ENCODE assay signal across 7 mouse cellular contexts in the genomic region with DNA sequence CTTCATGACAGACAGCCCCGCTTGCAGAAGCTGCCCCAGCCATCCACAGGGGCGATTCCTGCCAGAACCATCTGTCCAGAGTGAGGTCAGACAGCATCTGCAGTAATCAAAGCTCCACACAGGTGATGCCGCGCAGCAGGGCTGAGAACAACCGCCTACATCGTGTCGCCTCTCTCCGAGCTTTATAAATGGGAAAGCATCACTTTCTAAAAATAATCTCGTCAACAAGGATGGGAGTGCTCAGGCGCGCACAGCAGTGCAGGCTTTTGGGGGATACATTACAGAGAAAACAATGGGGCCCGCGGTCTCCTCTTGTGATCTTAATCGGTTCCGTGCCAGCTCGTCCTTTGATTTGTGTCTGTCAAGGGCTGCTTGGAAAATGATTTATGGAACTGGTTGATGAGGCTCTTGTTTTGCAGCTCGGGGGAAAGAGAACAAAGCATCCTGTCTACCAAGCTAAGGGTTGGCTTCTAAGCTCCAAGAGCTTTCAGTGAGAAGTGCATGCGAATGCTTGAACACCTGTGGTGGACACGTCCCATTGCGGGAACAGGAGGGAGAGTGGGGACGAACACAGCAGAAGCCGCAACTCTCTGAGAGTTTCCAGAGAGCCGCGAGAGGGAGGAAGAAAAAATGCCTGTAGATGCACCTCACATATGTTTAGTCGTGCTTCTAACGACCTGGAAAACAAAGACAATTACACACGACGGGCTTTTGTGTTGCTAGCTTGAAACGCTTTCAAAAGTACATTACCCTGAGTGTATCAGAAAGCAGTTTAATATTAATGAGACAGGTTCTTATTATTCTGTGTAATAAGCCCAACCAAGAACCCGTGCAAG. TPM values are rescaled to one million over a fixed set of nuclear protein-coding genes. Genes with fewer than 3 reads are reported as not detected.
A peak's percentile ranks its signal among the peaks of the same experiment; 100 is the strongest.
DNase-seq lines count a peak whose midpoint lies in the region; ATAC-seq lines count a peak whose summit lies in the region.

No protein-coding gene starts in this region.

- H3K9ac ChIP-seq in embryonic facial prominence, embryonic 12.5 days: no peak overlapping the region
- peak overlapping the region; percentile 37; the same call in 1 of the 2 replicates for H3K9ac ChIP-seq in hindbrain, embryonic 15.5 days

- no peaks in the 10 kb centered on the region for H3K9me3 ChIP-seq in embryonic facial prominence, embryonic 12.5 days
- no peaks in the 10 kb centered on the region for H3K9me3 ChIP-seq in hindbrain, embryonic 15.5 days

- intact Hi-C loops in left cerebral cortex, postnatal 14 days (cut with DNase I): no loop called here
- intact Hi-C loops in left cerebral cortex, postnatal 36 days (cut with DNase I): no loop called here

- no peak for ATAC-seq in embryonic facial prominence, embryonic 12.5 days (ENCODE audit: insufficient number of reproducible peaks, insufficient read depth, low FRiP score, low TSS enrichment)
- peak; percentile 19; the same call in 1 of the 2 replicates for ATAC-seq in hindbrain, embryonic 15.5 days (ENCODE audit: low FRiP score, low read depth)

- no peaks in the 10 kb centered on the region for H3K27me3 ChIP-seq in embryonic facial prominence, embryonic 12.5 days
- no peaks in the 10 kb centered on the region for H3K27me3 ChIP-seq in hindbrain, embryonic 15.5 days

- 12% methylated on average over 30 of the region's 30 CpGs for WGBS in embryonic facial prominence, embryonic 12.5 days
- 6% methylated on average over 30 of the region's 30 CpGs for WGBS in hindbrain, embryonic 15.5 days

- H3K4me1 ChIP-seq in embryonic facial prominence, embryonic 12.5 days: peaks cover 27% of the 10 kb centered on the region
- peaks cover 40% of the 10 kb centered on the region for H3K4me1 ChIP-seq in hindbrain, embryonic 15.5 days (replicated peaks)

- H3K27ac ChIP-seq in embryonic facial prominence, embryonic 12.5 days: no peak overlapping the region
- H3K27ac ChIP-seq in hindbrain, embryonic 15.5 days (replicated peaks): peak overlapping the region; percentile 76

- H3K4me2 ChIP-seq in embryonic facial prominence, embryonic 12.5 days (replicated peaks): peak overlapping the region; percentile 39
- peak overlapping the region; percentile 53 for H3K4me2 ChIP-seq in hindbrain, embryonic 15.5 days

- H3K36me3 ChIP-seq in embryonic facial prominence, embryonic 12.5 days: no peaks in the 10 kb centered on the region
- no peaks in the 10 kb centered on the region for H3K36me3 ChIP-seq in hindbrain, embryonic 15.5 days

- H3K4me3 ChIP-seq in embryonic facial prominence, embryonic 12.5 days: peak overlapping the region; percentile 12; the same call in 1 of the 2 replicates
- H3K4me3 ChIP-seq in hindbrain, embryonic 15.5 days: peak overlapping the region; percentile 25

- peak; percentile 37 to 49 for DNase-seq in left cerebral cortex, postnatal 14 days (ENCODE audit: low spot score in 2 of 2)
- DNase-seq in left cerebral cortex, postnatal 36 days (ENCODE audit: low spot score in 2 of 2): no peak
- DNase-seq in neural tube, embryonic 10.5 days (ENCODE audit: extremely low spot score, low spot score): peak; percentile 44
- DNase-seq in spleen, adult 12 weeks (ENCODE audit: low spot score): no peak
- DNase-seq in ovary, postnatal 36 days (ENCODE audit: low spot score): no peak

RNA-seq across cellular contexts. Expression of a gene that starts 44.2 kb away (rescaled TPM):
- 100 to 1,000 TPM; 145 to 169 TPM for total RNA-seq in left cerebral cortex, postnatal 14 days (2021)
- 100 to 1,000 TPM; 156 to 184 TPM for total RNA-seq in left cerebral cortex, postnatal 36 days (2021)
- polyA plus RNA-seq in embryonic facial prominence, embryonic 12.5 days (2016; fragmentation: Nextera tagmentation; extraction: Ambion mirVana): 3.5 and 4.6 TPM in 2 replicates
- polyA plus RNA-seq in hindbrain, embryonic 15.5 days (2015; fragmentation: Nextera tagmentation; extraction: Ambion mirVana): 7.8 and 8.1 TPM in 2 replicates

Comparison
In these comparisons a context has a peak if more than half of its experiments do, and no peak if none do; other contexts are left out.
1. DNase-seq: peak in left cerebral cortex, postnatal 14 days (2 of 2) and neural tube, embryonic 10.5 days (single experiment); none in left cerebral cortex, postnatal 36 days (0 of 2), spleen, adult 12 weeks (single experiment) and ovary, postnatal 36 days (single experiment).